Mouse (Mus musculus) limb, embryonic 13.5 days (tissue): ENCODE results near the gene Ypel1. TPM values are rescaled to one million over a fixed set of nuclear protein-coding genes. Genes with fewer than 3 reads are reported as not detected.

Source experiments
- ATAC-seq: fragments of 200-750 bp; cut with Nextera tagmentation; 2 replicates; pipeline ENCODE4 v1.8.0; 2017; ENCODE audit warnings: low read depth, moderate number of reproducible peaks, moderate TSS enrichment; ENCODE audit not compliant: low FRiP score
- H3K27ac ChIP-seq: fragments of 300-500 bp; sonication (generic); 2 replicates; pipeline ENCODE4 v1.5.1; 2015; ENCODE audit warnings: inconsistent platforms, mild to moderate bottlenecking, moderate library complexity
- H3K27me3 ChIP-seq: fragments of 300-500 bp; sonication (generic); 2 replicates; pipeline ENCODE4 v1.6.1; 2015; ENCODE audit warnings: mild to moderate bottlenecking, inconsistent platforms
- H3K36me3 ChIP-seq: fragments of 300-500 bp; sonication (generic); 2 replicates; pipeline ENCODE4 v1.6.1; 2015; ENCODE audit warnings: inconsistent platforms, mild to moderate bottlenecking, moderate library complexity
- H3K4me1 ChIP-seq: fragments of 300-500 bp; sonication (generic); 2 replicates; pipeline ENCODE4 v1.6.1; 2015; ENCODE audit warnings: inconsistent platforms
- H3K4me2 ChIP-seq: fragments of 300-500 bp; sonication (generic); replicated peaks from 2 replicates; pipeline ENCODE4 v1.6.1; 2015; ENCODE audit warnings: inconsistent platforms, mild to moderate bottlenecking, moderate library complexity
- H3K4me3 ChIP-seq: fragments of 300-500 bp; sonication (generic); 2 replicates; pipeline ENCODE4 v1.5.1; 2015; ENCODE audit warnings: moderate library complexity, mild to moderate bottlenecking, inconsistent platforms
- H3K9ac ChIP-seq: fragments of 300-500 bp; sonication (generic); 2 replicates; pipeline ENCODE4 v1.6.1; 2015; ENCODE audit warnings: mild to moderate bottlenecking, inconsistent platforms
- H3K9me3 ChIP-seq: fragments of 300-500 bp; sonication (generic); 2 replicates; pipeline ENCODE4 v1.6.1; 2016; ENCODE audit warnings: inconsistent platforms
- WGBS: fragments of 180-500 bp; shearing (Covaris S2); methylation state at CpG from one replicate; pipeline ENCODE4 v1.1.7; 2015; 5-methylcytosine and 5-hydroxymethylcytosine counted together
- polyA plus RNA-seq: library from polyadenylated mRNA; unstranded; fragments of >200 nt; fragmentation: Nextera tagmentation; extraction: Ambion mirVana; gene quantifications from 2 replicates; pipeline ENCODE4 v1.2.1, GENCODE M21; 2015

Gene Ypel1
- polyA plus RNA-seq, 1 experiment from 2014 or later: 57.3 TPM

DNA sequence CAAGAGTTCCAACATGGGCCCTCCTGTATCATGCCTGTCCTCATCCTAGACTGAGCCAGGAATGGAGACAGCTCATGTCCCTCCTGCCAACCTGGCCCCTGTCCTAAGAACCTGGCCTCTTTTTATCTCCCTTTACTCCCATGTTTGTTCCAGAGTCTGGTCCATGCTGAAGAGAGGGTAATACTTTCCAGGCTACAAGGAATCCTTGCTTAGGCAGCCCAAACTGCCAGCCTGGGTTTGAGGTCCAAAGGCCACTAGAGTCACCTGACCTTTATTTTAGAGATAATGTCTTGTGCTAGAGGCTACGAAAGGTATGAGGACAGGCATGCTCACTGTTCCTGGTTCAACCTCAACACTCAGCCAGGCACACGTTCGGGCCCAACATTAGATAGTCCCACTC lies 27.4 kb downstream of the Ypel1 start:
- Histone ChIP-seq H3K4me2 (no peak overlapping the region), H3K9me3 (no peaks in the 10 kb centered on the region), H3K27me3 (no peaks in the 10 kb centered on the region), H3K36me3 (peaks cover 99% of the 10 kb centered on the region), H3K27ac (no peak overlapping the region), H3K4me3 (no peak overlapping the region), H3K4me1 (no peaks in the 10 kb centered on the region; the same call in 1 of the 2 replicates), H3K9ac (no peak overlapping the region)
- 91% methylated on average over 3 of the region's 3 CpGs for WGBS
- no peak for ATAC-seq

DNA sequence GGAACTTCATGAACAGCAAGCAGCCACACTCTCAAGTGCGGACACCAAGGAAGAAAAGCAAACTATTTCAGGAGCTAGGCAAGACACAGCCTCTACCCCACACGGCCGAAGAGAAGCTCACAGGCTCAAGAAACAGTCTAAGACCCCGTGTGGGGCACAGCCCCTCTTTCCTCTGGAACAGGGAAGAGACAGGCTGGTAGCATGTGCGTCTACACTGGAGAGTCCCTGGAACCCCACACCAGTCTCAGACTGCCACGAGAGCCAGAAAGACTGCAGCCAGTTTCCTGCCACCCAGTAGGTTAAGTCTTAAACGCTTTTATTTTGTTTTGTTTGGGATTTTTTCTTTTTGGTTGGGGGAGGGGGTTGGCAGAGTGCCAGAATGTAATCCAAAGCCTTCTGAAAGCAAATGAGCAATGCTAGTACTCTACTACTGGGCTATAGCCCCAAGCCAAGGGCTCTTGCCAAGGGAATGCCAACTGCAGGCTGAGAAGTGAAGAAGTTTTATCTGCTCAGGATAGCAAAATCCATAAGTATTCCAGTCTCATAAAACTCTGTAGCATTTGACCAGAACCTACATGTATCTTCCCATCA lies 33.2 kb downstream of the Ypel1 start:
- H3K4me1 ChIP-seq: peaks cover 17% of the 10 kb centered on the region
- WGBS: 49% methylated on average over 7 of the region's 7 CpGs
- ATAC-seq: peak; percentile 58; the same call in 1 of the 2 replicates
- peaks cover 96% of the 10 kb centered on the region for H3K36me3 ChIP-seq
- no peak overlapping the region for H3K4me3 ChIP-seq
- H3K4me2 ChIP-seq: no peak overlapping the region
- H3K27me3 ChIP-seq: no peaks in the 10 kb centered on the region
- peak overlapping the region; percentile 56 for H3K27ac ChIP-seq
- H3K9me3 ChIP-seq: no peaks in the 10 kb centered on the region
- no peak overlapping the region for H3K9ac ChIP-seq

DNA sequence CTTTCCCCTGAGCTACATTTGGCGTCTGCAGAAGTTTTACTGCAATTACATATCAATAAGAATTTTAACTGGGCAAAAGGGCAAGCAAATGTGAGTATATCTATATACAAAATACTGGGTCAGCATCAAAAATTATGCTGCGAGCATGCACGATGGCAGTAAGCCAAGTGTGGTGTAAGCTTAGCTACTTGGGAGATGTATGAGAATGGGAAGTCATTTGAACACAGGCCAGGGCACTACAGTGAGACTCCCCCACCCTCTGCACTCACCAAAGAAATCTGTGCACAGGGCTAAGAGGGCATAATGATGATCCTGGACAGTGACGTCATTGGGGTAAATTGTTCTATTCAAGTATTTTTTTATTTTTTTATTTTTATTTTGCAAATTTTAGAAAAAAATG lies 35.1 kb downstream of the Ypel1 start:
- no peak for ATAC-seq
- Histone ChIP-seq H3K27ac (no peak overlapping the region), H3K9ac (no peak overlapping the region), H3K4me2 (no peak overlapping the region), H3K36me3 (peaks cover 88% of the 10 kb centered on the region), H3K27me3 (no peaks in the 10 kb centered on the region), H3K9me3 (no peaks in the 10 kb centered on the region), H3K4me3 (no peak overlapping the region), H3K4me1 (peaks cover 19% of the 10 kb centered on the region)
- 84% methylated on average over 4 of the region's 4 CpGs for WGBS

DNA sequence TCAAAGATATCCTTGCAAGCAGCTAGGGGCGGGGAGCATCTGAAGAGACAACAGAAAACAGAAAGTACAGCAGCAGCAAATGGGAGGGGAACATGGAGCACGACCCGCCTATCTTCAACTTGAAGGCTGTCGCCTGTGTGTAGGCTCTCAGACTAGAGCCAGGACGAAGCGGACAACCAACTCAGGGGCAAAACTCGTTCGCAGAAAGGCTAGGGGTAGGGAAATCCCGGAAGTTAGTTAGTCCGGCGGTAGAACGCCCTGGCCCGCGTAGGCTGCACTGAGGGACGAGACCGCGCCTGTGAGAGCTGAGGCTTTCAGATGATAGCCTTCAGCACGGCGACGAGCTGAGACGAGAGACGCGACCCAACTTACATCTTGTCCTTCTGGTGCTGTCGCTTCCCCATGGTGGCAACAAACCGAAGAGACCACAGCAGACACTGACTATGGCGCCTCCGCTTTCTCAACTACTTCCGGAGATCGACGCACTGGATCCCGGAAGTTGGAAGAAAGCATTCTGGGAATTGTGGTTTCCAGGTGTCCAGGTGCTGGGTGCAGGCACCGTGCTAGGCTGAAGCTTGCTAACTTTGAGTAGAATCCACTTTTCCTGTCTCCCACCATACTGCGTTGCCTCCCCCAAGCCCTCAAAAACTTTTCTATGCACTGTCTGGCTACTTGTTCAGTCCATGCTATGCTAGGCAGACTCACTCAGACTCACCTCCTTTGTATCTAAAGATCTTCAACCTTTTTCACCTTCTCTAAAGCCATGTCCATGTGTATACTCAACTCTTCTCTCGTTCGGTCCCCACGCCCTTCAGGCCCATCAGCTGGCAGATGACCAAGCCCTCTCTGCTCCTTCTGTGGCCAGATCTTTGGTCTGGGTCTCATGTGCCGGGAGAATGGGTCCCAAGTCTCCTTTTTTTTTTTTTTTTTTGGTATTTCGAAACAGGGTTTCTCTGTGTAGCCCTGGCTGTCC lies 41.6 kb downstream of the Ypel1 start, which contains the start of gene Ppil2:
Gene Ppil2, minus strand, starts transcription at position 487 of the 973 bp plus-strand sequence.
- ATAC-seq: peak; percentile 86
- Histone ChIP-seq H3K27ac (no peak within 1 kb of the TSS), H3K9me3 (no peaks in the 10 kb centered on the region), H3K36me3 (peaks cover 55% of the 10 kb centered on the region), H3K4me3 (peak within 1 kb of the TSS; percentile 88), H3K4me1 (peaks cover 11% of the 10 kb centered on the region), H3K9ac (peak within 1 kb of the TSS; percentile 82), H3K4me2 (peak within 1 kb of the TSS; percentile 73), H3K27me3 (no peaks in the 10 kb centered on the region)
- WGBS: 8% methylated on average over 38 of the region's 38 CpGs

DNA sequence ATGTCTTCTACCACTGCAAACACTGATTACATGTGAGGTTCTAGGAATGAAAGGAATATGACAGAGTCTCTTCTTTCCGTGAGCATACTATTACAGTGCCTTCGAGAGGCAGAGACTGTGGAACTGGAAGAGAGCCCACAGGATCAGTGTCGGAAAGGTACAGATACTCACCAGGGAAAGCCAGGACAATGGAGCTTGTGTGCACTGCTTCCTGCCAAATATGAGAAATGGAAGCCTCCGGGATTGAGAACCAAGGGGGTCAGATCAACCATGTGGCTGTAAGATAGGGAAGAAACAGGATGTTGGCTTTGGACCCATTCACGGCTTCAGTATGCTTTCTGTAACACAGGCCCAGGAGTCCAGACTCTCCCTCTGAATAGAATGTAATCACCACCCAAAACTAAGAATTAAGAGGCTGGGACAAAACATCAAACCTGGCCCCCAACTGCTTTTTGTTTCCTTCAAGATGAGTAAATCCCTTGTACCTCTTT lies 47.9 kb downstream of the Ypel1 start:
- WGBS: 95% methylated on average over 5 of the region's 5 CpGs
- H3K4me2 ChIP-seq: no peak overlapping the region
- H3K9me3 ChIP-seq: no peaks in the 10 kb centered on the region
- ATAC-seq: no peak
- H3K36me3 ChIP-seq: peaks cover 89% of the 10 kb centered on the region
- H3K27me3 ChIP-seq: no peaks in the 10 kb centered on the region
- no peak overlapping the region for H3K9ac ChIP-seq
- no peaks in the 10 kb centered on the region; the same call in 1 of the 2 replicates for H3K4me1 ChIP-seq
- no peak overlapping the region for H3K4me3 ChIP-seq
- H3K27ac ChIP-seq: no peak overlapping the region

DNA sequence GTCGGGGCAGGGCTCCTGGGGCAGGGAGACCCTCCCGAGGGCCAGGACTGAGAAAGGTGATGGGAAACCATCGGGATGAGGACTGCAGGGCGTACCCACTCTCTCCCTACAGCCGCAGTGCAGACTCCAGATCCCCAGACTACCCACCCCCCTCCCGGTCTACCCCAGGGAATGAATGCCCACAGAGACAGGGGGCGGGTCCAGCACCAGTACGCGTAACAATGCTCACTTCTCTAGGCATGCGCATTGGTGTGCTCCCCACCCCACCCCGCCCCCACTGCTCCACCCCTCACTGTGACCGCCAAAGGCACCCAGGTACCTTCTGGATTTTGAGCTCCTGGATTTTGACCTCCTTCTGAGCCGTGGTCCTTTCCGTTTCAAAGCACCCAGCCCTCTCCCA lies 52.1 kb downstream of the Ypel1 start:
- H3K4me3 ChIP-seq: no peak overlapping the region
- no peak for ATAC-seq
- no peak overlapping the region for H3K4me2 ChIP-seq
- H3K9ac ChIP-seq: no peak overlapping the region
- no peaks in the 10 kb centered on the region for H3K27me3 ChIP-seq
- WGBS: 80% methylated on average over 14 of the region's 14 CpGs
- H3K9me3 ChIP-seq: no peaks in the 10 kb centered on the region
- peaks cover 27% of the 10 kb centered on the region for H3K4me1 ChIP-seq
- H3K27ac ChIP-seq: no peak overlapping the region
- H3K36me3 ChIP-seq: peaks cover 62% of the 10 kb centered on the region

DNA sequence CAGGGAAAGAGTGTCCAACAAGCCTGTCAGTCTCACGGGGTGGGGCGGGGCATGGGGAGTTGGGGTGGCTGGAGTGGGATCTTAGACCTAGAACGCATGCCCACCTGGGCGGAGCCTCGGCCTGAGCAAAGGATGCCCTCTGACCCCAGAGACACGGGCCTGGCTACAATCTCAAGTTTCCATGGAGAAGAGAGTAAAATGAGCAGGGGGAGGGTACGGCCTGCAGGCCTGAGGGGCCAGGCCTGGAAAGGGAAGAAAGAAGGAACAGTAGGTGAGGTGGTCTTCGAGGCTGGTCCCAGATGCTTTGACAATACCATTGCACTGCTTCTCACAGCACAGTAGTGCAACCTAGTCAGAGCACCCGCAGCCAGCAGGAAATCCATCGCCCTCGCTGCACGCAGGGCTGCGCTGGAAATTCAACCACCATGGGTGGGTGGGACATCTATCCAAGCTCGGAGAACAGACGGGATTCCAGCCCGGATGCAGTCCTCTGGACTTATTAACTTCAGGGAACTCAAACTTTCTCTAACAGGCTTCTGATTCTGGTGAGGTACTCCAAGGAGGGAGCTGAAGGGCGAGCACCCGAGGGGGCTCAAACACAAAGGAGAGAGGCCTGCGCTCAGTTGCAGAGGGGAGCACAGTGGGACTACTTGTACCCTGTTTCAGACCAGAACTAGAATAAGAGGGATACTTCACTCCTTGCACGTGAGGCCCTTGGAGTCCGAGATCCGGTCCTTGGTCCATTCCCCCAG lies 54.8 kb downstream of the Ypel1 start:
- H3K36me3 ChIP-seq: peaks cover 37% of the 10 kb centered on the region
- H3K27me3 ChIP-seq: no peaks in the 10 kb centered on the region
- H3K9ac ChIP-seq: peak overlapping the region; percentile 72
- H3K4me2 ChIP-seq: peak overlapping the region; percentile 79
- peak overlapping the region; percentile 75 for H3K27ac ChIP-seq
- peaks cover 27% of the 10 kb centered on the region for H3K4me1 ChIP-seq
- ATAC-seq: peak; percentile 33; the same call in 1 of the 2 replicates
- WGBS: under 1% methylated on average over 22 of the region's 22 CpGs
- no peaks in the 10 kb centered on the region for H3K9me3 ChIP-seq
- H3K4me3 ChIP-seq: peak overlapping the region; percentile 61

DNA sequence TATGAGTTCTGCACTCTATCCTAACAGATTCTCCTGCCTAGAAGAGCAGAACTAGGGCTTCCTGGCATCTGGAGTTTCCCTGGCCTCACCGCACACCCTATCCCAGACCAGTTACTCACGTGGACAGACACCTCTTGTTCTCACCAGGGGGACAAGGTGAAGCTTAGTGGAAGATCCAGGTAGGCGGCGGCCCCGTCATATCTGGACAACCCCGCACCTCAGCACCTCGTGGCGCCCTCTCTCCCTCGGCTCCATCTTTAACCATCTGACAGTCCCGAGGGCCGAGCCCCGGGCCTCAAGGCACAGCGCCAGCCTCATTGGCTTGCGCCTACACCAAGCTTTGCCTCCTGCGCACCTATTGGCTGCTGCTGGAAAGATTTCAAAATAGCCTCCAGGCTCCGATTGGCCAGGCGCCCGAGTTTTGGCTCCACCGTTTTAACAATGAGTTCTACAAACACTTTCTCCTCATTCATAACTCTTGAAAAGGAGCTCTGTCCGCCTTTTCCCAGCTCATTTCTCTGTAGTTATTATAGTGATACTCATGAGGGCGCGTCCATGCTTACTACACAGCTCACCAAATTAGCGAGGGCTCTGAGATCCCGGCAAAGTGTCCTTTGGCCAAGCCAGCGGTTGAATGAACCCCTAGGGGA lies 55.5 kb downstream of the Ypel1 start, which contains the start of gene 2610318N02Rik:
Gene 2610318N02Rik, minus strand, starts transcription at position 297 of the 650 bp plus-strand sequence.
- under 1% methylated on average over 25 of the region's 25 CpGs for WGBS
- peak; percentile 91 for ATAC-seq
- Histone ChIP-seq H3K4me1 (peaks cover 27% of the 10 kb centered on the region), H3K9me3 (no peaks in the 10 kb centered on the region), H3K27me3 (no peaks in the 10 kb centered on the region), H3K4me2 (peak within 1 kb of the TSS; percentile 79), H3K27ac (peak within 1 kb of the TSS; percentile 75), H3K36me3 (peaks cover 30% of the 10 kb centered on the region), H3K9ac (peak within 1 kb of the TSS; percentile 72), H3K4me3 (peak within 1 kb of the TSS; percentile 61)

DNA sequence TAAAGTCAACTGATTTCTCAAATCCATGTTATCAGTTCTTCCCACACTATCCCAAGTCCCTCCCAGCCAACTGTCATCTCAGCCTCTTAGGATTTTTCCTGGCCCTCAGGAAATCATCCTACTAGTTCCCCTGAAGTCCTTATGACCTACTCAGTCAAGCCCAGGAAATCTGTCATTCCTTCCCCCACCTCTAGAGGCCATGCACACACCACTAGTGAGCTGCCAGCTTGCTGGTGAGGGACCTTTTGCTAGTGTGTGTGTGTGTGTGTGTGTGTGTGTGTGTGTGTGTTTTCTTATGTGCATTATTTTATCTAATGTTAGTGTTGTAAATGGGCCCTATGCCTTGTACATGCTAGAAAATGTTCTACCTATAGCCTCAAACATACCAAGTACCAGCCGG lies 57.8 kb downstream of the Ypel1 start:
- H3K4me2 ChIP-seq: no peak overlapping the region
- no peaks in the 10 kb centered on the region for H3K27me3 ChIP-seq
- H3K4me1 ChIP-seq: peaks cover 39% of the 10 kb centered on the region
- H3K36me3 ChIP-seq: peaks cover 9% of the 10 kb centered on the region
- H3K27ac ChIP-seq: no peak overlapping the region
- ATAC-seq: no peak
- no peaks in the 10 kb centered on the region for H3K9me3 ChIP-seq
- H3K4me3 ChIP-seq: no peak overlapping the region
- WGBS: 96% methylated on average over 1 of the region's 1 CpGs
- H3K9ac ChIP-seq: no peak overlapping the region

DNA sequence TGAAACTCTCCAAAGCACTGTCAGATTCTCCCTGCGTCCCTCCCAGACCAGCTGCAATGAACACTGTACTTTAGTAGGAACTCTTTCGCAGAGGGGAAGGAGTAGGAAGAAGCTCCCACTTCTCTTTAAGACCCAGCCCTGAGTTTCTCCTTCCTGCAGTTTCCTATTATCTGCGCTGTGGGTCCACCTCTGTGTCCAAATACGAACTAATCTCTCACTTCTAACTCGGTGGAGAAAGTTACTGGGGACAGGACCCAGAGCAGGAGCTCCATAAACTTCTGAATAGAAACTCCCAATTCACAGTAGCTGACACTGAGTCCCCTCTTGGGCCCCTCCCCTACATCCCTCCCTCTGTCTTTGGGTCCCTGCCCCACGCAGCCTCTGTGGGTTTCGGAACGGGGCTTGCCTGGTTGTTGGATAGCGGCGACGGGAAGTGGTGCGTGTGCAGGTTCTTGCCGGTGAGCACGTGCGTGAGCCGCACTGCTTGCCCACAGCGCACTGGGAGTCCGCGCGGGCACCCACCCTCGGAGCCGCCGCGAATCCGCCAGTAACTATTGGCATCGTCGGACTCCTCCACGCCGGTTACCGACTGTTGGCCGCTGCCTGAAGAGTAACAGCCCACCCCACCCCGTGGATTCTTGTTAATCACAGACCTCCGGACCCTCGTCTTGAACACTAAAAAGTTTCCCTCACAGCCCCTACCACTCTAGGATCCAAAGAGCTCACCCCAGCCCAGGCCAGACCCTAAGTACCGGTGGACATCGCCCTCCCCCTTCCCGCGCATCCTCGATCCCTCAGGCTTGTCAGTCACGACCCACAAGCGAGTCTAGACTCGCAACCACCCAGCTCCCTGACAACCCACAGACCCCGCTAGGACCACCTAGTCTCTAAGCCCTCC lies 61.9 kb downstream of the Ypel1 start:
- Histone ChIP-seq H3K4me1 (peaks cover 18% of the 10 kb centered on the region), H3K27me3 (no peaks in the 10 kb centered on the region), H3K4me3 (peak overlapping the region; percentile 81), H3K27ac (peak overlapping the region; percentile 73; the same call in 1 of the 2 replicates), H3K9ac (peak overlapping the region; percentile 73), H3K4me2 (peak overlapping the region; percentile 98), H3K9me3 (no peaks in the 10 kb centered on the region), H3K36me3 (no peaks in the 10 kb centered on the region)
- ATAC-seq: peak; percentile 0; the same call in 1 of the 2 replicates
- 3% methylated on average over 43 of the region's 43 CpGs for WGBS
